Comparison of ENCODE assay signal across 8 mouse cellular contexts in the genomic region with DNA sequence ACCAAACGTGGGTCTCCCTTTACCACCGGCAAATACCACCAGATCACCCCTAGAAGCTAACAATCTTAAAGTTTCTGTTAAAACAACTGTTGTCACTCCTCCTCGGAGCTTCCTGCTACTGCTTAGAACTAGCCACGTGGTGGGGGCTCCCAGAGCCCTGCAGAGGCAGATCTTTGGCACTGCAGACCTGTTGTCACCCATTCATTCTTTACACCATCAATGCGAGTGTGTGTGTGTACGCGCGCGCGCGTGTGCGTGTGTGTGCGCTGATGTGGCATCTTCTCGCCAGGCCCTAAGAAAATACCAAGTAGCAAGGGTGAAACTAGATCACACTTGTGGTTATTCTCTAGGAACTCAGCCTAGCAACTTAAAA. TPM values are rescaled to one million over a fixed set of nuclear protein-coding genes. Genes with fewer than 3 reads are reported as not detected.
DNase-seq lines count a peak whose midpoint lies in the region; ATAC-seq and TF ChIP-seq lines count a peak whose summit lies in the region.

No protein-coding gene starts in this region.

- H3K79me2 ChIP-seq in myocyte (ENCODE audit: control insufficient read depth, insufficient read depth): peaks cover 38% of the 10 kb centered on the region

- no peaks in the 10 kb centered on the region for H3K9me3 ChIP-seq in kidney, embryonic 16.5 days (ENCODE audit: low read length)
- H3K9me3 ChIP-seq in ES-E14 (ENCODE audit: control insufficient read depth, insufficient read depth, low read depth, low read length): no peaks in the 10 kb centered on the region
- no peaks in the 10 kb centered on the region for H3K9me3 ChIP-seq in liver, embryonic 12.5 days (replicated peaks)

- peak; percentile 31 for TF ChIP-seq POLR2A in myocyte (IDR thresholded peaks at IDR 0.05; ENCODE audit: insufficient read length, low read depth)

- peak; percentile 52 for ATAC-seq in kidney, embryonic 16.5 days (ENCODE audit: low FRiP score, low TSS enrichment)
- ATAC-seq in liver, embryonic 12.5 days: peak; percentile 45

- H3K4me2 ChIP-seq in kidney, embryonic 16.5 days (replicated peaks; ENCODE audit: low read depth, low read length): peak overlapping the region; percentile 91
- H3K4me2 ChIP-seq in liver, embryonic 12.5 days: peak overlapping the region; percentile 76
- H3K4me2 ChIP-seq in myocyte (ENCODE audit: low read depth): peak overlapping the region; percentile 98

- 0 out of 2 replicates have a peak, but pooled peaks cover 4% of the 10 kb centered on the region for H3K36me3 ChIP-seq in kidney, embryonic 16.5 days (ENCODE audit: insufficient read depth, low read length)
- H3K36me3 ChIP-seq in ES-E14 (ENCODE audit: control insufficient read depth, insufficient read depth, low read length, poor library complexity, severe bottlenecking) (no peaks in the 10 kb centered on the region; the same call in 1 of the 2 replicates), myocyte (ENCODE audit: control insufficient read depth, insufficient read depth) (no peaks in the 10 kb centered on the region)
- H3K36me3 ChIP-seq in liver, embryonic 12.5 days: peaks cover 29% of the 10 kb centered on the region

- no peak for DNase-seq in kidney, adult 18-20 months
- peak; percentile 12 for DNase-seq in ES-E14 (ENCODE audit: low read depth, low spot score)
- DNase-seq in embryo, embryonic 11 days: peak; percentile 73
- peak; percentile 38 for DNase-seq in heart, postnatal 4 days
- peak; percentile 59 for DNase-seq in yolk sac, embryonic 10.5 days (ENCODE audit: low spot score)

- peak overlapping the region; percentile 95 for H3ac ChIP-seq in myocyte (ENCODE audit: control insufficient read depth, insufficient read length)

- H3K4me1 ChIP-seq in kidney, embryonic 16.5 days (ENCODE audit: insufficient read depth, low read length): peaks cover 23% of the 10 kb centered on the region
- H3K4me1 ChIP-seq in ES-E14 (ENCODE audit: control insufficient read depth in 2 of 2, insufficient read depth in 2 of 2, low read length in 2 of 2, poor library complexity in 1 of 2): peaks cover 2 to 4% of the 10 kb centered on the region in 2 experiments; a peak in 1 of 4 replicates
- peaks cover 51% of the 10 kb centered on the region for H3K4me1 ChIP-seq in liver, embryonic 12.5 days

- under 1% methylated on average over 14 of the region's 14 CpGs for WGBS in kidney, embryonic 16.5 days
- WGBS in liver, embryonic 12.5 days (ENCODE audit: insufficient replicate concordance): under 1% methylated on average over 14 of the region's 14 CpGs

- peak overlapping the region; percentile 92 for H3K4me3 ChIP-seq in kidney, embryonic 16.5 days (ENCODE audit: low read length)
- H3K4me3 ChIP-seq in ES-E14 (ENCODE audit: insufficient read depth in 1 of 2, low read depth in 1 of 2, low read length in 2 of 2, poor library complexity in 1 of 2, severe bottlenecking in 1 of 2) (peak overlapping the region; percentile 71 to 91), myocyte (peak overlapping the region; percentile 54)
- peak overlapping the region; percentile 96 for H3K4me3 ChIP-seq in liver, embryonic 12.5 days

- in situ Hi-C loops in ES-E14 (cut with MboI; ENCODE audit: low sequenced_read_pairs in 2 of 2, unreplicated experiment in 2 of 2): no loop called here

- peak overlapping the region; percentile 95 for H3K27ac ChIP-seq in kidney, embryonic 16.5 days (ENCODE audit: low read length)
- no peak overlapping the region for H3K27ac ChIP-seq in ES-E14 (ENCODE audit: insufficient read depth, low read depth, low read length, poor library complexity, severe bottlenecking)
- H3K27ac ChIP-seq in liver, embryonic 12.5 days: peak overlapping the region; percentile 94

- H3K9ac ChIP-seq in kidney, embryonic 16.5 days (replicated peaks; ENCODE audit: low read length): peak overlapping the region; percentile 99
- H3K9ac ChIP-seq in ES-E14 (ENCODE audit: insufficient read depth, low read depth, low read length, poor library complexity, severe bottlenecking): peak overlapping the region; percentile 93; the same call in 1 of the 2 replicates
- peak overlapping the region; percentile 98 for H3K9ac ChIP-seq in liver, embryonic 12.5 days

- H3K27me3 ChIP-seq in kidney, embryonic 16.5 days (ENCODE audit: insufficient read depth, low read length): no peaks in the 10 kb centered on the region
- H3K27me3 ChIP-seq in liver, embryonic 12.5 days (replicated peaks): no peaks in the 10 kb centered on the region
- H3K27me3 ChIP-seq in myocyte (ENCODE audit: control insufficient read depth, insufficient read depth, insufficient read length): no peaks in the 10 kb centered on the region

TF ChIP-seq in ES-E14, 5 proteins besides CTCF, POLR2A, EP300 and RAD21:
- TF ChIP-seq HCFC1 (IDR thresholded peaks at IDR 0.05; ENCODE audit: borderline replicate concordance, insufficient read depth, low read length) (no peak), MAFK (IDR thresholded peaks at IDR 0.05; ENCODE audit: insufficient read depth, low read depth, low read length) (no peak), CHD2 (IDR thresholded peaks at IDR 0.05; ENCODE audit: low read depth, low read length) (no peak), ZC3H11A (IDR thresholded peaks at IDR 0.05; ENCODE audit: borderline replicate concordance, low read depth, low read length) (no peak), ZNF384 (IDR thresholded peaks at IDR 0.05; ENCODE audit: low read depth, low read length) (no peak)

TF ChIP-seq in myocyte, 11 proteins besides CTCF, POLR2A, EP300 and RAD21:
- TF ChIP-seq POLR2AphosphoS2 (IDR thresholded peaks at IDR 0.05; ENCODE audit: insufficient read length, low read depth) (no peak), REST (IDR thresholded peaks at IDR 0.05; ENCODE audit: insufficient read depth, insufficient read length) (no peak), TCF12 (IDR thresholded peaks at IDR 0.05; ENCODE audit: insufficient read depth, poor library complexity, severe bottlenecking) (no peak), MYOD1 (IDR thresholded peaks at IDR 0.05; ENCODE audit: control insufficient read depth in 1 of 3, insufficient read length in 2 of 3, low read depth in 2 of 3) (no peak), E2F4 (IDR thresholded peaks at IDR 0.05; ENCODE audit: insufficient read depth) (no peak), SRF (IDR thresholded peaks at IDR 0.05; ENCODE audit: control insufficient read depth, insufficient read length, low read depth) (no peak), MYOG (IDR thresholded peaks at IDR 0.05; ENCODE audit: control insufficient read depth in 1 of 3, insufficient read depth in 1 of 3, insufficient read length in 2 of 3, low read depth in 2 of 3) (no peak), USF1 (IDR thresholded peaks at IDR 0.05; ENCODE audit: low read depth) (peak; percentile 68)

RNA-seq across cellular contexts. Expression of a gene that starts 3.9 kb away (rescaled TPM):
- 90.3 and 90.9 TPM in 2 replicates for polyA plus RNA-seq in kidney, embryonic 16.5 days (2015; fragmentation: Nextera tagmentation; extraction: Ambion mirVana)
- 28.2 and 32.3 TPM in 2 replicates for total RNA-seq in ES-E14 (2012; rRNA removed)
- 10 to 100 TPM; 68.5 to 75.9 TPM for total RNA-seq in heart, postnatal 4 days (2021)
- polyA plus RNA-seq in liver, embryonic 12.5 days (2016; fragmentation: Nextera tagmentation; extraction: Ambion mirVana): 92.7 and 96.5 TPM in 2 replicates
- 15.1 TPM for polyA plus RNA-seq in myocyte (2012; fragmentation: generic; extraction: Trizol)
